Mouse (Mus musculus) brain, embryonic 14.5 days (tissue): Measurements from ENCODE around the gene Ddo. TPM values are rescaled to one million over a fixed set of nuclear protein-coding genes. Genes with fewer than 3 reads are reported as not detected.

Source experiments
- DNase-seq: peaks from one replicate; pipeline ENCODE4 v3.0.0-alpha.2; 2011; ENCODE audit warnings: low read depth
- CTCF ChIP-seq: fragments of 200-500 bp; IDR thresholded peaks from 2 replicates; pipeline ENCODE4 v1.5.1; 2012; ENCODE audit warnings: inconsistent platforms, mild to moderate bottlenecking, moderate library complexity, borderline replicate concordance; ENCODE audit not compliant: insufficient read depth, insufficient read length; ENCODE audit errors: extremely low read depth
- POLR2A ChIP-seq: fragments of 200-500 bp; IDR thresholded peaks from 2 replicates; pipeline ENCODE4 v1.6.1; 2012; ENCODE audit warnings: mild to moderate bottlenecking, inconsistent platforms, borderline replicate concordance; ENCODE audit not compliant: poor library complexity, insufficient read depth, insufficient read length, severe bottlenecking; ENCODE audit errors: extremely low read depth
- polyA plus RNA-seq: library from polyadenylated mRNA; depleted of rRNA; stranded (reverse); fragments of >200 nt; gene quantifications from 2 replicates; pipeline ENCODE4 v1.2.3, GENCODE M21; 2012

The Ddo gene
- polyA plus RNA-seq, 1 experiment: 0.83 TPM

- DNase-seq: peak; percentile 47
- TF ChIP-seq CTCF: no peak
- no peak for TF ChIP-seq POLR2A
Observed at GRCm38 (mm10) chr10:40638276-40638675, 8.5 kb downstream of the Ddo start.

DNA sequence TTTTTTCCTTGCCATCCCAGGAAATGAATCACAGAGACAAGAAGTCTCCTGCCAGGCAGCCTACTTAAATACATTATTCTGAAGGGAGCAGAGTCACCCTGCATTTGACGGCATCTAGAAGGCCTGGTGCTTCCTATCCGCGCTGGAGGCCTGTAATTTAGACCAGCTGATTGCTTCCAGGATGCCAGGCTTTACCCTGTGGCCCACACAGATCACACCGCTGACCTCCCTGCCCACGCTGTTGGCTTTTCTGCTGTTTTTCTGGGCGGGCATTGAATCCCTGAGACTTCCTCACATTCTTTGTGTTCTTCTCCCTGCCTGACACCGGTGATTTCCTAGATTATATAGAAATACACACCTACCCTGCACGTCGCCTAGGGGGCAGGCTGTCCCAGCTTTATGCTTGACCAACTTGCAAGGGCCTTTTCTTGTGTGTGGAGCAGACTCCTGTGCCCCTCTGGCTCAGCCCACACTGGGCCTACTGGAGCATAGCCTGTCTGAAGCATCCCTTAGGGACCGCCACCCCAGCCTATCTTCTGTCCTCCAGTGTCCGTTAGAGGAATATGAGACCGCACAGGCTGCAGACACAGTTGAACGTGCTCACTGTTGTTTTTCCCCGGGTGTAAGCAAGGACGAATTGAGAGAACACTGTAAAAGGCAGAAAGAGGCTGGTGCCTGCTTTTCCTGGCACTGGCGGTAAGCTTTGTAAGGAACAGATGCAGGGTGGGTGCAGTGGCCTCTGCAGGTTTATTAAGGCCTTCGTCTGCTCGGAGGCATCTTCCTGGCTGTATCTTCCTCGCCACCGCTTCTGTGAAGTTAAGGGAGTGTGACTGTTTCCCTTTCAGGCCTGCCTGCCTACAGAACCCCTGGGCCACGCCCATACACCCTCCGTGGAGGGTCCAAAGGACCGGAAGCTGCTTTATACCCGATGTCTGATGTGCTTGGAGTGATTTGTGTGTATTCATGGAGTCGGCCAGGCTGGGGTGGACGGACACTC is 9.3 kb downstream of the Ddo start:
- peak; percentile 45 for DNase-seq
- TF ChIP-seq CTCF (peak; percentile 27; the same call in 1 of the 2 replicates), POLR2A (no peak)

- TF ChIP-seq CTCF: no peak
- TF ChIP-seq POLR2A: no peak
- DNase-seq: no peak
Observed at GRCm38 (mm10) chr10:40640406-40640805, 10.6 kb downstream of the Ddo start.

DNA sequence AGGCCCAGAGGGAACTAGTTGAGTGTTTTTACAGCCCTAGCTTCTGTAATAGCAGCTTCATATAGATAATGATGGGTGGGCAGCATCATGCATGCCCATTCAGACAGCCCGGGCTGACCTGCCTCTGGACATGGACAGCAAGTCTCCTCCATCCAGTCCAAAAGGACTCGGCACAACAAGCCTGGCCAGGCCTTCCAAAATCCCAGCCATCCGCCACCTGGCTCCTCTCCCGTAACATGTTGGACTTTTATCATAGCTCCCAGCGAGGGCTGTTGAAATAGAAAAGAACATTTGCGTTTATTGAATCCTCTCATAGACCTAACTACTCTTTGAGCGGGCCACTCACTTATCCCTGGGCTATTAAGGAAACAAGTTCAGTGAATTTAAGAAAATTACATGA is 12.1 kb downstream of the Ddo start:
- no peak for DNase-seq
- no peak for TF ChIP-seq POLR2A

GRCm38 (mm10) chr10:40643126-40643525 is 13.3 kb downstream of the Ddo start:
- TF ChIP-seq CTCF (no peak), POLR2A (no peak)
- no peak for DNase-seq

DNA sequence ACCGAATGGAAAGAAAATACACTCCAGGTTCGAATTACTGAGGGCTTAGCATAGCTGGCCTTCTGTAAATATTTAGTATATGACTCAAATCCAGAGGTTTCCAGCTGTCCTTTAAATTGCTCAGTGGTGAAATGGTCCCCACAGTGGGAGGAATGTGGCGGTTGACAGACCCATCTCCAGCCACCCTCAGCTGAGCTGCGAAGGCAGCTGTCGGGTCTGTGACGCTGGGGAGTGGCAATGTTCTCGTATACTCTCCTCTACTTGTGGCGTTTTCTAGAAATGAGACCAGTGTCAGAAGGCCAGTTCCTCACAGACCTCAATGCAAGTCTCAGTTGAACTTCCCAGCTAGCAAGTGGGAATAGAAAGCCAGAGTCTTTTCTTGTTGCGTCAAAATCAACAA is 14.6 kb downstream of the Ddo start:
- DNase-seq: no peak
- TF ChIP-seq CTCF: no peak
- TF ChIP-seq POLR2A: no peak

GRCm38 (mm10) chr10:40645346-40645745 is 15.5 kb downstream of the Ddo start:
- TF ChIP-seq POLR2A (no peak), CTCF (no peak)

DNA sequence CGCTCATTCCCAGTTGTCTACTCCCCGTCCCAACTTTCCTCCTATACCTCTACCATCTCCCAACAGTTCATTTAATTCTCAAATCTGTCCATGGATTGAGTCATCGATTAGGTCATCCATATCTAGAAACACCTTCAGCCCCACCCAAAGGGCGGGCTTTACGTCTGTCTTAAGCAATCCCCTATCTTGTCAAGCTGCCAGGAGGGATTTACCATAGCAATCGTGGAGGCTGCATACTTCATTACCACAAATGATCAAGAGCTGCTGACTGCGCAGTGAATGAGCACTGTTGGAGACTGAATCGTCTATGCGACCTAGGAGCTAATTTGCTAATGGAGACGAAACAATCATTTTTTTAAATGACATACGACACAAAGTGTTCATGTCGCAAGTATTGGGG is 19.0 kb downstream of the Ddo start:
- no peak for TF ChIP-seq CTCF
- TF ChIP-seq POLR2A: no peak
- DNase-seq: no peak

More at GRCm38 (mm10) chr10:40645346-40645745, 15.5 kb downstream of the Ddo start:
- DNase-seq: no peak

GRCm38 (mm10) chr10:40649634-40650033 is 19.8 kb downstream of the Ddo start:
- peak; percentile 85 for DNase-seq
- TF ChIP-seq CTCF (no peak), POLR2A (no peak)

DNA sequence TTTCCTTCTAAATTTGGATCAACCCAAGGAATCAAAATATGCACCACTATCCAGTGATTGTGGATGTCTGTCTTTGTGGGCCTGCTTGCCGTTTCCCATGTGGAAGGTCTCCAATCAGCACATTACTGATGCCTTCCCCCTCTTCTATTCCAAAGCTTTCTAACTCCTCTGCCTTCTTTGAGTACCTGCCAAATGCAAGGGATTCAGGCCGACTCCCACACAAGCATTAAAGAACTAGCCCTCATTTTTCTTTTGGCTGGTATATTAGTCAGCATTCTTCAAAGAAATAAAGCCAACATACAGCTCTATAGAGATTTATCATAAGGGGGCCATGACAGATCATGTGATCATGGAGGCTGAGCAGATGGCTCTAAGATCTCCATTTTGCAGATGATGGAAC is 21.9 kb downstream of the Ddo start:
- DNase-seq: no peak
- TF ChIP-seq POLR2A: no peak
- TF ChIP-seq CTCF: no peak

DNA sequence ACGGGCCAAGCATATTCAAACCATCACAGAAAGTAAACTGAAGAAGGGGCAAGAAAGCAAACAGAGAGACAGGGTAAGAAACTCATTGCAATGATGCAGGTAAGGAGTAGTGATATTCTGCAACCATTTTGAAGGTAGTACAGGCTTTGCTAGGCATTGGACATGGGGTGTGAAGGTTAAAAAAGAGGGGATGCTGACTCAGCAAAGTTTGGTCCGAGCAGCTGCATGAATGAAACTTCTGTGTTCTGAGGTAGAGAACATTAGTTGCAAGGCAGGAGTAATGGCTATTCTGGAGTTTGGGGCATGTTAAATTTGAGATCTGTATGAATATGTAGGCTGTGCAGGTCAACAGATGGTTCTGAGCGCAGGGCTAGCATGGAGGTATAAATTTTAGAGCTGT is 35.5 kb downstream of the Ddo start:
- TF ChIP-seq POLR2A (no peak), CTCF (no peak)
- DNase-seq: no peak

- no peak for TF ChIP-seq POLR2A
- TF ChIP-seq CTCF: no peak
- DNase-seq: no peak
Observed at GRCm38 (mm10) chr10:40666943-40667342, 37.1 kb downstream of the Ddo start.

- DNase-seq: no peak
- TF ChIP-seq CTCF: no peak
- no peak for TF ChIP-seq POLR2A
Observed at GRCm38 (mm10) chr10:40668640-40669039, 38.8 kb downstream of the Ddo start.
